Mouse (Mus musculus): ENCODE data around the gene 1700042G07Rik. TPM values are rescaled to one million over a fixed set of nuclear protein-coding genes. Genes with fewer than 3 reads are reported as not detected.

1700042G07Rik gene
- polyA plus RNA-seq, 1 experiment from 2014 or later: not detected

DNA sequence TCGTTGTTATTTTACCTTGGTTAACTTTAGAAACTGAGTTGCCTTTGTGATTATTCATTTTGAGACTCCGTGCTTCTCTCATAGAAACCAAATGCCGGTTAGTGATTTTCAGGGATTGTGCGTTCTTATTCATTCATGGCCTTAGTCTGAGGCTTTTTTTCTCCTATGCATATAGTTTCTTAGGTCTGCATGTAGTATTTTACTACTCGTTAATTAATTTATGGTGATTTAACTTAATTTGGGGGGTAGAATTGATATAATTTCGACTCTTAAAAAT lies 49.6 kb downstream of the 1700042G07Rik start:
- H3K27ac ChIP-seq (ENCODE audit: low read depth, low read length): no peak overlapping the region
- DNase-seq (ENCODE audit: low spot score): no peak
- peak overlapping the region; percentile 81 for H3K4me3 ChIP-seq (ENCODE audit: low read depth, low read length)
- no peak for ATAC-seq (replicated peaks; ENCODE audit: low FRiP score)
- H3K27me3 ChIP-seq (replicated peaks; ENCODE audit: control insufficient read depth, insufficient read depth, low read length): no peaks in the 10 kb centered on the region
- peak overlapping the region; percentile 91 for H3K4me2 ChIP-seq
- no peaks in the 10 kb centered on the region for H3K9me3 ChIP-seq (ENCODE audit: control insufficient read depth, low read length)
- H3K9ac ChIP-seq (ENCODE audit: low read depth, low read length): no peak overlapping the region
- no peaks in the 10 kb centered on the region for H3K36me3 ChIP-seq (ENCODE audit: control insufficient read depth, insufficient read depth, low read length)
- WGBS: 19% methylated on average over 6 of the region's 6 CpGs
- peaks cover 3% of the 10 kb centered on the region; the same call in 1 of the 2 replicates for H3K4me1 ChIP-seq (replicated peaks; ENCODE audit: control insufficient read depth, insufficient read depth, low read length)

Other genes starting within 250 kb of the 1700042G07Rik start
- gene Dmbx1, start 233.4 kb upstream of the 1700042G07Rik start, polyA plus RNA-seq (2014; fragmentation: Nextera tagmentation; extraction: Ambion mirVana): not detected in 2 replicates
- gene Faah, start 155.4 kb upstream of the 1700042G07Rik start, polyA plus RNA-seq (2014; fragmentation: Nextera tagmentation; extraction: Ambion mirVana): 3.9 and 4.7 TPM in 2 replicates
- 17.8 and 19.5 TPM in 2 replicates for gene Nsun4, start 119.5 kb upstream of the 1700042G07Rik start, polyA plus RNA-seq (2014; fragmentation: Nextera tagmentation; extraction: Ambion mirVana)
- gene Uqcrh, start 98.3 kb upstream of the 1700042G07Rik start, polyA plus RNA-seq (2014; fragmentation: Nextera tagmentation; extraction: Ambion mirVana): 483 and 529 TPM in 2 replicates
- 67.6 and 70.8 TPM in 2 replicates for gene Lrrc41, start 98.1 kb upstream of the 1700042G07Rik start, polyA plus RNA-seq (2014; fragmentation: Nextera tagmentation; extraction: Ambion mirVana)
- gene Rad54l, start 49.7 kb upstream of the 1700042G07Rik start, polyA plus RNA-seq (2014; fragmentation: Nextera tagmentation; extraction: Ambion mirVana): 59.4 and 61.7 TPM in 2 replicates
- 32.8 and 37.7 TPM in 2 replicates for gene Pomgnt1, start 49.5 kb upstream of the 1700042G07Rik start, polyA plus RNA-seq (2014; fragmentation: Nextera tagmentation; extraction: Ambion mirVana)
- 0.64 and 1.1 TPM in 2 replicates for gene Lurap1, start 22.0 kb upstream of the 1700042G07Rik start, polyA plus RNA-seq (2014; fragmentation: Nextera tagmentation; extraction: Ambion mirVana)
- gene Tspan1, start 5.8 kb upstream of the 1700042G07Rik start, polyA plus RNA-seq (2014; fragmentation: Nextera tagmentation; extraction: Ambion mirVana): 0.11 TPM in 1 of 2 replicates, not detected in the other
- gene Gm49337, start within 50 bp of the 1700042G07Rik start, polyA plus RNA-seq (2014; fragmentation: Nextera tagmentation; extraction: Ambion mirVana): not detected in 2 replicates
- gene Pik3r3, start 48.2 kb downstream of the 1700042G07Rik start, polyA plus RNA-seq (2014; fragmentation: Nextera tagmentation; extraction: Ambion mirVana): 6.3 and 6.7 TPM in 2 replicates

Data from liver, embryonic 11.5 days (tissue).